Comparison of ENCODE assay signal across 20 mouse cellular contexts in genomic region chr11:117923279-117923678, GRCm38 (mm10). TPM values are rescaled to one million over a fixed set of nuclear protein-coding genes. Genes with fewer than 3 reads are reported as not detected.
DNase-seq lines count a peak whose midpoint lies in the region; ATAC-seq lines count a peak whose summit lies in the region.
"Had no signal": no experiment of that assay in that cellular context is flagged by ENCODE, and none has a peak within 500 bp of the region (broad histone marks: within the 10 kb centered on the region; RNA-seq: fewer than 3 reads in every experiment).

No protein-coding gene starts in this region.

- H3K27me3 ChIP-seq in hindbrain, embryonic 10.5 days (ENCODE audit: insufficient read depth, poor library complexity, severe bottlenecking): peaks cover 57% of the 10 kb centered on the region
- peaks cover 10% of the 10 kb centered on the region for H3K27me3 ChIP-seq in hindbrain, embryonic 13.5 days
- no peaks in the 10 kb centered on the region; the same call in 1 of the 2 replicates for H3K27me3 ChIP-seq in liver, embryonic 16.5 days (ENCODE audit: control insufficient read depth, insufficient read depth, low read depth, low read length)
- H3K27me3 ChIP-seq in liver, embryonic 12.5 days (replicated peaks): peaks cover 39% of the 10 kb centered on the region
- H3K27me3 ChIP-seq in embryonic facial prominence, embryonic 10.5 days (replicated peaks; ENCODE audit: low read depth, poor library complexity, severe bottlenecking): peaks cover 6% of the 10 kb centered on the region; the same call in 1 of the 2 replicates
- no peaks in the 10 kb centered on the region for H3K27me3 ChIP-seq in limb, embryonic 15.5 days
- H3K27me3 ChIP-seq: neural tube, embryonic 15.5 days had no signal

- peaks cover 33% of the 10 kb centered on the region for H3K4me1 ChIP-seq in hindbrain, embryonic 10.5 days (replicated peaks)
- 0 out of 2 replicates have a peak, but pooled peaks cover 6% of the 10 kb centered on the region for H3K4me1 ChIP-seq in hindbrain, embryonic 13.5 days (replicated peaks)
- H3K4me1 ChIP-seq in liver, embryonic 16.5 days (ENCODE audit: control insufficient read depth, low read depth, low read length): no peaks in the 10 kb centered on the region
- H3K4me1 ChIP-seq in liver, embryonic 12.5 days: 0 out of 2 replicates have a peak, but pooled peaks cover 5% of the 10 kb centered on the region
- peaks cover 20% of the 10 kb centered on the region for H3K4me1 ChIP-seq in embryonic facial prominence, embryonic 10.5 days
- peaks cover 11% of the 10 kb centered on the region for H3K4me1 ChIP-seq in limb, embryonic 15.5 days

- H3K9ac ChIP-seq in hindbrain, embryonic 13.5 days: no peak overlapping the region
- H3K9ac ChIP-seq in liver, embryonic 16.5 days (ENCODE audit: low read depth, low read length): no peak overlapping the region
- H3K9ac ChIP-seq in liver, embryonic 12.5 days: no peak overlapping the region
- no peak overlapping the region for H3K9ac ChIP-seq in limb, embryonic 15.5 days
- H3K9ac ChIP-seq: neural tube, embryonic 15.5 days had no signal

- no peaks in the 10 kb centered on the region for H3K9me3 ChIP-seq in hindbrain, embryonic 10.5 days
- no peaks in the 10 kb centered on the region for H3K9me3 ChIP-seq in hindbrain, embryonic 13.5 days
- no peaks in the 10 kb centered on the region for H3K9me3 ChIP-seq in liver, embryonic 16.5 days (replicated peaks; ENCODE audit: control insufficient read depth, low read length)
- no peaks in the 10 kb centered on the region for H3K9me3 ChIP-seq in liver, embryonic 12.5 days (replicated peaks)
- no peaks in the 10 kb centered on the region for H3K9me3 ChIP-seq in embryonic facial prominence, embryonic 10.5 days
- H3K9me3 ChIP-seq in limb, embryonic 15.5 days: no peaks in the 10 kb centered on the region
- H3K9me3 ChIP-seq: heart, embryonic 10.5 days; megakaryocyte, embryonic 14.5 days; neural tube, embryonic 15.5 days had no signal

- H3K36me3 ChIP-seq in hindbrain, embryonic 10.5 days: no peaks in the 10 kb centered on the region
- no peaks in the 10 kb centered on the region for H3K36me3 ChIP-seq in hindbrain, embryonic 13.5 days
- no peaks in the 10 kb centered on the region for H3K36me3 ChIP-seq in liver, embryonic 16.5 days (ENCODE audit: control insufficient read depth, insufficient read depth)
- H3K36me3 ChIP-seq in liver, embryonic 12.5 days: no peaks in the 10 kb centered on the region
- no peaks in the 10 kb centered on the region for H3K36me3 ChIP-seq in embryonic facial prominence, embryonic 10.5 days (replicated peaks)
- no peaks in the 10 kb centered on the region for H3K36me3 ChIP-seq in limb, embryonic 15.5 days
- H3K36me3 ChIP-seq: heart, embryonic 10.5 days; neural tube, embryonic 15.5 days had no signal

- no peak for DNase-seq in hindbrain, embryonic 10.5 days (ENCODE audit: low spot score)
- no peak for DNase-seq in embryonic facial prominence, embryonic 10.5 days (ENCODE audit: low spot score)
- DNase-seq in layer of hippocampus, postnatal 10 days (ENCODE audit: low spot score in 2 of 2): no peak
- DNase-seq: adrenal gland, postnatal 25 days; cerebellum, adult 9-10 months; liver; right cerebral cortex, postnatal 4 days; thymus, adult 2 months had no signal

- ATAC-seq in hindbrain, embryonic 13.5 days (ENCODE audit: low FRiP score): no peak
- 0 out of 2 replicates have a peak, but pooled peaks have one; percentile 16 for ATAC-seq in liver, embryonic 16.5 days (ENCODE audit: low read depth)
- no peak for ATAC-seq in liver, embryonic 12.5 days
- 0 out of 2 replicates have a peak, but pooled peaks have one; percentile 30 for ATAC-seq in limb, embryonic 15.5 days (ENCODE audit: insufficient number of reproducible peaks, low FRiP score, low TSS enrichment, low read depth)
- ATAC-seq in megakaryocyte progenitor cell, adult 5-6 weeks (replicated peaks; ENCODE audit: poor library complexity): no peak
- ATAC-seq: forebrain, embryonic 16.5 days; intestine, postnatal 0 days had no signal

- H3K27ac ChIP-seq in hindbrain, embryonic 10.5 days: 0 out of 2 replicates have a peak overlapping the region, but pooled peaks have one; percentile 23
- H3K27ac ChIP-seq in hindbrain, embryonic 13.5 days: no peak overlapping the region
- no peak overlapping the region for H3K27ac ChIP-seq in liver, embryonic 16.5 days (ENCODE audit: low read length)
- H3K27ac ChIP-seq in liver, embryonic 12.5 days: no peak overlapping the region
- H3K27ac ChIP-seq in embryonic facial prominence, embryonic 10.5 days (replicated peaks): 0 out of 2 replicates have a peak overlapping the region, but pooled peaks have one; percentile 21
- no peak overlapping the region for H3K27ac ChIP-seq in limb, embryonic 15.5 days
- H3K27ac ChIP-seq: heart, embryonic 10.5 days; layer of hippocampus, adult 2 months; left cerebral cortex, adult 2 months; neural tube, embryonic 15.5 days had no signal

- no peak overlapping the region for H3K4me3 ChIP-seq in hindbrain, embryonic 10.5 days
- no peak overlapping the region for H3K4me3 ChIP-seq in hindbrain, embryonic 13.5 days
- H3K4me3 ChIP-seq in liver, embryonic 16.5 days (ENCODE audit: low read depth, low read length): no peak overlapping the region
- no peak overlapping the region for H3K4me3 ChIP-seq in liver, embryonic 12.5 days
- H3K4me3 ChIP-seq in embryonic facial prominence, embryonic 10.5 days: no peak overlapping the region
- no peak overlapping the region for H3K4me3 ChIP-seq in limb, embryonic 15.5 days
- H3K4me3 ChIP-seq: heart, embryonic 10.5 days; layer of hippocampus, adult 2 months; left cerebral cortex, adult 2 months; megakaryocyte, embryonic 14.5 days; neural tube, embryonic 15.5 days had no signal

- H3K4me2 ChIP-seq in hindbrain, embryonic 13.5 days: no peak overlapping the region
- no peak overlapping the region for H3K4me2 ChIP-seq in liver, embryonic 16.5 days (ENCODE audit: low read depth, low read length)
- H3K4me2 ChIP-seq in liver, embryonic 12.5 days: no peak overlapping the region
- no peak overlapping the region for H3K4me2 ChIP-seq in limb, embryonic 15.5 days
- H3K4me2 ChIP-seq: neural tube, embryonic 15.5 days had no signal

- 84% methylated on average over 11 of the region's 11 CpGs for WGBS in hindbrain, embryonic 10.5 days
- 80% methylated on average over 11 of the region's 11 CpGs for WGBS in hindbrain, embryonic 13.5 days
- 72% methylated on average over 11 of the region's 11 CpGs for WGBS in liver, embryonic 16.5 days (ENCODE audit: insufficient replicate concordance)
- 76% methylated on average over 11 of the region's 11 CpGs for WGBS in liver, embryonic 12.5 days (ENCODE audit: insufficient replicate concordance)
- 82% methylated on average over 11 of the region's 11 CpGs for WGBS in embryonic facial prominence, embryonic 10.5 days
- WGBS in limb, embryonic 15.5 days: 82% methylated on average over 11 of the region's 11 CpGs

RNA-seq across cellular contexts. Expression of gene Socs3, which starts 46.6 kb away (rescaled TPM):
- polyA plus RNA-seq in hindbrain, embryonic 10.5 days (2016; fragmentation: Nextera tagmentation; extraction: Ambion mirVana): 12.5 and 14.2 TPM in 2 replicates
- 8.3 and 8.8 TPM in 2 replicates for polyA plus RNA-seq in hindbrain, embryonic 13.5 days (2015; fragmentation: Nextera tagmentation; extraction: Ambion mirVana)
- 6.1 and 6.7 TPM in 2 replicates for polyA plus RNA-seq in liver, embryonic 16.5 days (2015; fragmentation: Nextera tagmentation; extraction: Ambion mirVana)
- polyA plus RNA-seq in liver, embryonic 12.5 days (2016; fragmentation: Nextera tagmentation; extraction: Ambion mirVana): 8.6 and 9.8 TPM in 2 replicates
- 13.6 and 16.7 TPM in 2 replicates for polyA plus RNA-seq in embryonic facial prominence, embryonic 10.5 days (2016; fragmentation: Nextera tagmentation; extraction: Ambion mirVana)
- 20.3 and 24.0 TPM in 2 replicates for polyA plus RNA-seq in limb, embryonic 15.5 days (2015; fragmentation: Nextera tagmentation; extraction: Ambion mirVana)
- 0.76 and 0.96 TPM in 2 replicates for total RNA-seq in megakaryocyte progenitor cell, adult 5-6 weeks (2015)
- 0.79 and 1.1 TPM in 2 replicates for total RNA-seq in megakaryocyte progenitor cell, adult 5-6 weeks (2017)
- total RNA-seq in layer of hippocampus, postnatal 10 days (2021): 1 to 10 TPM; 2.3 to 2.8 TPM

RNA-seq across cellular contexts. Expression of gene Tha1, which starts 50.0 kb away (rescaled TPM):
- polyA plus RNA-seq in hindbrain, embryonic 10.5 days (2016; fragmentation: Nextera tagmentation; extraction: Ambion mirVana): 3.5 and 3.8 TPM in 2 replicates
- polyA plus RNA-seq in hindbrain, embryonic 13.5 days (2015; fragmentation: Nextera tagmentation; extraction: Ambion mirVana): 3.2 and 3.3 TPM in 2 replicates
- polyA plus RNA-seq in liver, embryonic 16.5 days (2015; fragmentation: Nextera tagmentation; extraction: Ambion mirVana): 1.3 and 2.6 TPM in 2 replicates
- polyA plus RNA-seq in liver, embryonic 12.5 days (2016; fragmentation: Nextera tagmentation; extraction: Ambion mirVana): 1.7 TPM in 2 replicates
- 2.5 and 3.1 TPM in 2 replicates for polyA plus RNA-seq in embryonic facial prominence, embryonic 10.5 days (2016; fragmentation: Nextera tagmentation; extraction: Ambion mirVana)
- 3.5 and 4.1 TPM in 2 replicates for polyA plus RNA-seq in limb, embryonic 15.5 days (2015; fragmentation: Nextera tagmentation; extraction: Ambion mirVana)
- 2.9 and 4.1 TPM in 2 replicates for total RNA-seq in megakaryocyte progenitor cell, adult 5-6 weeks (2015)
- 3.1 and 4.6 TPM in 2 replicates for total RNA-seq in megakaryocyte progenitor cell, adult 5-6 weeks (2017)
- total RNA-seq in layer of hippocampus, postnatal 10 days (2021): 1 to 10 TPM; 2.1 to 2.3 TPM

Comparison
In these comparisons a context has a peak if more than half of its experiments do, and no peak if none do; other contexts are left out.
1. H3K27ac ChIP-seq: peak in hindbrain, embryonic 10.5 days (single experiment) and embryonic facial prominence, embryonic 10.5 days (single experiment); none in hindbrain, embryonic 13.5 days (single experiment), liver, embryonic 16.5 days (single experiment), liver, embryonic 12.5 days (single experiment) and limb, embryonic 15.5 days (single experiment).
2. ATAC-seq: peak in liver, embryonic 16.5 days (single experiment) and limb, embryonic 15.5 days (single experiment); none in hindbrain, embryonic 13.5 days (single experiment), liver, embryonic 12.5 days (single experiment) and megakaryocyte progenitor cell, adult 5-6 weeks (single experiment).